Mouse (Mus musculus) cerebellum, postnatal 25 days (tissue): ENCODE data around the gene Srd5a2.

Experiments used
- DNase-seq, 2 experiments: peaks; one replicate each; pipeline ENCODE4 v3.0.0; 2021; ENCODE audit warnings: mixed read lengths in 2 of 2

Gene Srd5a2

GRCm38 (mm10) chr17:73984508-73984907 lies 63.2 kb downstream of the Srd5a2 start:
- no peak for DNase-seq

DNA sequence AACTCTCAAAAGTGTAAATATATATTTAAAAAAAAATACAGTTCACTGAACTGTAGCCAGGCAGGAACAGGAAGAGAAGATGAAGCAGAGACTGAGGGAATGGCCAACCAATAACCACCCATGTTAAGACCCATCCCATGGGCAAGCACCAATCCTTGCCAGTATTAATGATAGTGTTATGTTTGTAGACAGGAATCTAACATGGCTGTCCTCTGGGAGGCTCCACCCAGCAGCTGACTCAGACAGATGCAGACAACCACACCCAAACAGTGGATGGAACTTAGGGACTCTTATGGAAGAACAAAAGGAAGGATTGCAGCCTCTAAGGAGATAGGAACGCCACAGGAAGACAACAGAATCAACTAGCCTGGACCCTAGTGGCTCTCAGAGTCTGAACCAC lies 64.8 kb downstream of the Srd5a2 start:
- no peak for DNase-seq

- DNase-seq = no peak
Measured at GRCm38 (mm10) chr17:73976066-73976465, 71.7 kb downstream of the Srd5a2 start.

DNA sequence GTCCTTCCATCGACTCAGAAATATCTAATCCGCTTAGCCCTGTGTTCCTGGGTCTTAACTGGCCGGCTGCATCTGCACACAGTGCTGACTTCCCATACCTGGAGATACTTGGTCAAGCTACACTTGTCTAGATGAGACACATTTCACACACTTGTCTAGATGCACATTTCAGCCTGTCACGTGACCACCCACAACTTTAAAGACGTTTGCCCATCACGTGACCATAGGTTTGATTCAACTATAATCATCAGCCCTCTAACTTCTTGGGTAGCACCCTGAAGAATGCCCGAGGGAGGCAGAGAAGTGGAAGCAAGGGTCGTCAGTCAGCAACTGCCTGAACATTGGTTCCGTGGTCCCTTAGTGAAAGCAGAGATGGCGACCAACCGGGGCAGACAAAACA lies 75.1 kb downstream of the Srd5a2 start:
- no peak for DNase-seq

DNA sequence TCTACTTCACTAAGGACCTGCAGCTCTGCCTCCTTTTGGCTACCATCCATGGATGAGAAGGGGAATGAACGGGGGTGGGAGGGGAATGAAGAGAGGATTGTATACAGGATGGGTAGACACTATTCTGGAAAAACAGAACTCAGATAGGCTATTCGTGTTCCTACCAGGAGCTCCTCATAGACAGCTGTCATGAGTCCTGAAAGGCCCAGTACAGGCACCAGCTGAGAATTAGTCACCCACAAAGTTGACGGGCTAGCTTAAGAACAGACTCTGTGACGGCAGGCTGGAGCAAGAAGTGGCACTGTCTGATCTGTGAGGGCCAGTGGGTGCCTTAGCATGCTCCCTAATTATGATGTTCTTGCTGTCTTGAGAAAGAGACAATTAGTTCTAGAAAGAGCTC lies 76.4 kb downstream of the Srd5a2 start:
- DNase-seq = no peak

DNA sequence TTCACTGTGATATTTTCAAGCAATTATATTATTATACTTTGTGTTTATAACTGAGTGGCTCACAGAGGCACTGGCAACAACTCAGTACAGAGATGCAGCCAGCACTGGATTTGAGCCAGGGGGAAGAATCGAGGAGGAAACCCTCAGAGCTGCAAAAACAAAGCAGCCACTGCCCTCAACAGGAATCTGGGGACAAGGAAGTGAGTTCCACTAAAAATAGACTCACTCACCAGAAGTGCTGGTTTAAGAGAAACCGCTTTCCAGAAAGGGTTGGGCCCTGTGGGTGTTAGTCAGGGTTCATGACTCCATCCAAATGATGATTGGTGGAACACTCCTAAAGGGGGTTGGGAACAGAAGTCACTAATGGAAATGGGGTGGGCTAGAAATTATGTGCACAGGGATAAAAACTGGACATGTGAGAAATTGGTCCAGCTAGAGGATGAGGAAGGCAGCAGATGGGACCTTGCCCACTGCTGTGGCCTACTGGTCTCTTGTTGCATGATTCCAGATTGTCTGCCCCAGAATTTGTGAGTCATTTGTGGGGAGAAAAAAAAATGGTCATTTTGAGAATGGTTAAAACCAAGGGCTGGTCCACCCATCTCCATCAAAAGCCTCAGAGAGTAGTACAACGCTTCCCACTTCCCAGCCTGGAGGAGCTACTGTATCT lies 77.2 kb downstream of the Srd5a2 start:
- peak; percentile 20 to 39 for DNase-seq
